Mouse (Mus musculus): ENCODE measurements around the gene Angptl4. TPM values are rescaled to one million over a fixed set of nuclear protein-coding genes. Genes with fewer than 3 reads are reported as not detected.

The Angptl4 gene
- total RNA-seq, 2 experiments from 2014 or later = 4.1 to 4.2 TPM

GRCm38 (mm10) chr17:33816612-33817011 lies 35.0 kb upstream of the Angptl4 start:
- Histone ChIP-seq H3K4me3 (peak overlapping the region; percentile 72), H3K27ac (peak overlapping the region; percentile 96)
- TF ChIP-seq CTCF (conservative IDR thresholded peaks at IDR 0.05) = no peak
- DNase-seq (ENCODE audit: low spot score in 2 of 2) = peak in 1 of 2 experiments; percentile 33

- H3K27ac ChIP-seq = no peak overlapping the region
- no peak for TF ChIP-seq CTCF (conservative IDR thresholded peaks at IDR 0.05)
- H3K4me3 ChIP-seq = no peak overlapping the region
- DNase-seq (ENCODE audit: low spot score in 2 of 2) = no peak
These were observed 33.8 kb upstream of the Angptl4 start for GRCm38 (mm10) chr17:33815399-33815798.

GRCm38 (mm10) chr17:33812990-33813389 lies 31.4 kb upstream of the Angptl4 start:
- no peak for TF ChIP-seq CTCF (conservative IDR thresholded peaks at IDR 0.05)
- Histone ChIP-seq H3K4me3 (peak overlapping the region; percentile 13; the same call in 1 of the 2 replicates), H3K27ac (peak overlapping the region; percentile 57; the same call in 1 of the 2 replicates)
- DNase-seq (ENCODE audit: low spot score in 2 of 2) = no peak

- Histone ChIP-seq H3K4me3 (peak overlapping the region; percentile 13; the same call in 1 of the 2 replicates), H3K27ac (peak overlapping the region; percentile 57; the same call in 1 of the 2 replicates)
- no peak for TF ChIP-seq CTCF (conservative IDR thresholded peaks at IDR 0.05)
- no peak for DNase-seq (ENCODE audit: low spot score in 2 of 2)
These were observed 30.8 kb upstream of the Angptl4 start for GRCm38 (mm10) chr17:33812475-33812874.

GRCm38 (mm10) chr17:33811142-33811516 lies 29.5 kb upstream of the Angptl4 start:
- no peak for DNase-seq (ENCODE audit: low spot score in 2 of 2)
- TF ChIP-seq CTCF (conservative IDR thresholded peaks at IDR 0.05) = no peak
- Histone ChIP-seq H3K4me3 (peak overlapping the region; percentile 62), H3K27ac (peak overlapping the region; percentile 82)

- H3K27ac ChIP-seq = peak within 1 kb of the TSS; percentile 82
- no peak for TF ChIP-seq CTCF (conservative IDR thresholded peaks at IDR 0.05)
- DNase-seq (ENCODE audit: low spot score in 2 of 2) = peak; percentile 93
- H3K4me3 ChIP-seq = peak within 1 kb of the TSS; percentile 62
These were observed 28.9 kb upstream of the Angptl4 start, which contains the start of gene Kank3 for GRCm38 (mm10) chr17:33810334-33811141. Gene Kank3 (plus strand): TSS chr17:33810519.

GRCm38 (mm10) chr17:33808192-33808591 lies 26.6 kb upstream of the Angptl4 start:
- H3K4me3 ChIP-seq = no peak overlapping the region
- DNase-seq (ENCODE audit: low spot score in 2 of 2) = no peak

GRCm38 (mm10) chr17:33807181-33807888 lies 25.7 kb upstream of the Angptl4 start:
- no peak for DNase-seq (ENCODE audit: low spot score in 2 of 2)
- H3K27ac ChIP-seq = no peak overlapping the region
- H3K4me3 ChIP-seq = no peak overlapping the region
- no peak for TF ChIP-seq CTCF (conservative IDR thresholded peaks at IDR 0.05)

More at GRCm38 (mm10) chr17:33808192-33808591, 26.6 kb upstream of the Angptl4 start:
- no peak for TF ChIP-seq CTCF (conservative IDR thresholded peaks at IDR 0.05)
- H3K27ac ChIP-seq = no peak overlapping the region

- no peak for DNase-seq (ENCODE audit: low spot score in 2 of 2)
- no peak overlapping the region for H3K4me3 ChIP-seq
- TF ChIP-seq CTCF (conservative IDR thresholded peaks at IDR 0.05) = no peak
- H3K27ac ChIP-seq = no peak overlapping the region
These were observed 23.1 kb upstream of the Angptl4 start for GRCm38 (mm10) chr17:33804745-33805144.

GRCm38 (mm10) chr17:33804205-33804604 lies 22.6 kb upstream of the Angptl4 start:
- Histone ChIP-seq H3K4me3 (no peak overlapping the region), H3K27ac (no peak overlapping the region)
- no peak for DNase-seq (ENCODE audit: low spot score in 2 of 2)
- no peak for TF ChIP-seq CTCF (conservative IDR thresholded peaks at IDR 0.05)

GRCm38 (mm10) chr17:33802221-33802620 lies 20.6 kb upstream of the Angptl4 start:
- no peak overlapping the region for H3K27ac ChIP-seq
- DNase-seq (ENCODE audit: low spot score in 2 of 2) = no peak
- H3K4me3 ChIP-seq = no peak overlapping the region
- TF ChIP-seq CTCF (conservative IDR thresholded peaks at IDR 0.05) = peak; percentile 79

GRCm38 (mm10) chr17:33799277-33799676 lies 17.6 kb upstream of the Angptl4 start:
- TF ChIP-seq CTCF (conservative IDR thresholded peaks at IDR 0.05) = no peak
- no peak overlapping the region for H3K27ac ChIP-seq
- H3K4me3 ChIP-seq = no peak overlapping the region
- no peak for DNase-seq (ENCODE audit: low spot score in 2 of 2)

- Histone ChIP-seq H3K27ac (no peak overlapping the region), H3K4me3 (no peak overlapping the region)
- DNase-seq (ENCODE audit: low spot score in 2 of 2) = no peak
- TF ChIP-seq CTCF (conservative IDR thresholded peaks at IDR 0.05) = peak; percentile 65
These were observed 16.7 kb upstream of the Angptl4 start for GRCm38 (mm10) chr17:33798306-33798705.

All from layer of hippocampus, adult 2 months (tissue).